Mouse (Mus musculus): ENCODE data around the gene Creb3l2.

GRCm38 (mm10) chr6:37416743-37417142 is 25.2 kb downstream of the Creb3l2 start:
- TF ChIP-seq POLR2A (IDR thresholded peaks at IDR 0.05; ENCODE audit: low read depth, low read length) (no peak), CTCF (IDR thresholded peaks at IDR 0.05; ENCODE audit: extremely low read depth, insufficient read length, insufficient replicate concordance, low read depth, low read length) (no peak)
